Mouse (Mus musculus) limb, embryonic 12.5 days (tissue): Measurements from ENCODE around the gene Unk. TPM values are rescaled to one million over a fixed set of nuclear protein-coding genes. Genes with fewer than 3 reads are reported as not detected.

Experiments used
- ATAC-seq: fragments of 200-750 bp; cut with Nextera tagmentation; 2 replicates; pipeline ENCODE4 v1.8.0; 2017; ENCODE audit warnings: low read depth, moderate TSS enrichment; ENCODE audit not compliant: insufficient number of reproducible peaks, insufficient read depth, low FRiP score, low TSS enrichment
- H3K27ac ChIP-seq: fragments of 300-500 bp; sonication (generic); 2 replicates; pipeline ENCODE4 v1.5.1; 2016; ENCODE audit warnings: mild to moderate bottlenecking, moderate library complexity
- H3K27me3 ChIP-seq: fragments of 300-500 bp; sonication (generic); 2 replicates; pipeline ENCODE4 v1.6.1; 2016; ENCODE audit warnings: mild to moderate bottlenecking, moderate library complexity
- H3K36me3 ChIP-seq: fragments of 300-500 bp; sonication (generic); 2 replicates; pipeline ENCODE4 v1.6.1; 2016; ENCODE audit warnings: mild to moderate bottlenecking, moderate library complexity
- H3K4me1 ChIP-seq: fragments of 300-500 bp; sonication (generic); replicated peaks from 2 replicates; pipeline ENCODE4 v1.6.1; 2016
- H3K4me2 ChIP-seq: fragments of 300-500 bp; sonication (generic); 2 replicates; pipeline ENCODE4 v1.6.1; 2016; ENCODE audit warnings: mild to moderate bottlenecking, moderate library complexity
- H3K4me3 ChIP-seq: fragments of 300-500 bp; sonication (generic); replicated peaks from 2 replicates; pipeline ENCODE4 v1.5.1; 2016; ENCODE audit warnings: mild to moderate bottlenecking
- H3K9ac ChIP-seq: fragments of 300-500 bp; sonication (generic); replicated peaks from 2 replicates; pipeline ENCODE4 v1.6.1; 2016; ENCODE audit warnings: mild to moderate bottlenecking, moderate library complexity
- H3K9me3 ChIP-seq: fragments of 300-500 bp; sonication (generic); 2 replicates; pipeline ENCODE4 v1.6.1; 2016; ENCODE audit warnings: mild to moderate bottlenecking, moderate library complexity
- WGBS: fragments of 180-500 bp; shearing (Covaris S2); methylation state at CpG from one replicate; pipeline ENCODE4 v1.1.7; 2016; 5-methylcytosine and 5-hydroxymethylcytosine counted together
- polyA plus RNA-seq: library from polyadenylated mRNA; unstranded; fragments of >200 nt; fragmentation: Nextera tagmentation; extraction: Ambion mirVana; gene quantifications from 2 replicates; pipeline ENCODE4 v1.2.1, GENCODE M21; 2016

The Unk gene
- polyA plus RNA-seq, 1 experiment from 2014 or later: 50.0 TPM

DNA sequence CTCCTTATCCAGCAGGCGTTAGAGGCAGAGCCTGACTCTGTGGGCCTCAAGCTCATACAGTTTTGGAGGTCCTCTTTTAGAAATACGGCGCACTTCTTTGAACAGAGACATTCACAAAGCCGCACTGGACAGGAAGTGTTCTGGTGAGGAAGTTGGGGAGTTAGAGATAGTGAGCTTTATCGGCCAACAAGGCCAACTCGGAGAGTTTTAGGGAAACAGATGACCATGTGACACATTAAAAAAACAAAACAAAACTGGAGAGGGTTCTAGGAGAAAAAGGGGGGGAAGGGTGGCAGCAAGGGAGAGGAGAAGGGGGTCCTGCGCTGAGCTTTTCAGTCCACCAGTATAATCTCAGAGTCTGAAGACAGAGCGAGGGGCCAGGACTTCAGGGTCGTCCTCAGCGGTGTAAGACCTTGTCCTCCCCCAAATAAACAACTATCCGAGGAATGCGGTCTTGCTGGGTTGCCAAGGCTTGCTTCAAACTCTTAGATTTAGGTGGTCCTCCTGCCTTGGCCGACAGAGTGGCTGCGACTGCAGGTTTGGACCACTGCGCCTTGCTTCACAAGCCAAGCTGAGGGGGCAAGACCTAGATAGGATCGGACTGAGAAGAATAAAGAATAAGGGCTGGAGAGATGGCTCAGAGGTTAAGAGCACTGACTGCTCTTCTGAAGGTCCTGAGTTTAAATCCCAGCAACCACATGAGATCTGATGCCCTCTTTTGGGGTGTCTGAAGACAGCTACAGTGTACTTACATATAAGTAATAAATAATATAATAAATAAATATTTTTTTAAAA is 63.8 kb downstream of the Unk start:
- WGBS: 66% methylated on average over 16 of the region's 16 CpGs
- no peak overlapping the region for H3K4me3 ChIP-seq
- no peak overlapping the region for H3K9ac ChIP-seq
- H3K27me3 ChIP-seq: no peaks in the 10 kb centered on the region
- ATAC-seq: no peak
- no peaks in the 10 kb centered on the region for H3K4me1 ChIP-seq
- no peaks in the 10 kb centered on the region for H3K36me3 ChIP-seq
- peaks cover 7% of the 10 kb centered on the region; the same call in 1 of the 2 replicates for H3K9me3 ChIP-seq
- no peak overlapping the region for H3K4me2 ChIP-seq
- no peak overlapping the region for H3K27ac ChIP-seq

DNA sequence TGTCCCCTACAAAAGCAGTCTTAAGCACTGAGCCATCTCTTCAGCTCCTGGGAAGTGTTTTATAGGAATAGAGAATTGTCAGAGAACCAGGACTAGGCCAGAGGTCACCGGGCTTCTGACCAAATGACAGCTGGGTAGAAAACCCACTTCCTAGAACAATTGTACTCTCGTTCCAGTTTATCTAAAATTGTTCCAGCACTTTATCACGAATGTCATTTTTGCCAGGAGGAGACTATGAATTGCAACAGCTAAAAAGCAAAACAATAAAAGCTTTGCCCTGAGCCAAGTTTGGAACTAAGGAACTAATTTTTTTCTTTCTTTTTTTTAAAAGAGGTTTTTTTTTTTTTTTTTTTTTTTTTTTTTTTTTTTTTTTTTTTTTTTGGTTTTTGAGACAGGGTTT is 65.5 kb downstream of the Unk start:
- Histone ChIP-seq H3K27me3 (no peaks in the 10 kb centered on the region), H3K9ac (no peak overlapping the region), H3K27ac (no peak overlapping the region), H3K4me3 (no peak overlapping the region), H3K36me3 (no peaks in the 10 kb centered on the region), H3K9me3 (peaks cover 7% of the 10 kb centered on the region; the same call in 1 of the 2 replicates), H3K4me2 (no peak overlapping the region), H3K4me1 (peaks cover 3% of the 10 kb centered on the region; the same call in 1 of the 2 replicates)
- 77% methylated on average over 3 of the region's 3 CpGs for WGBS
- no peak for ATAC-seq

DNA sequence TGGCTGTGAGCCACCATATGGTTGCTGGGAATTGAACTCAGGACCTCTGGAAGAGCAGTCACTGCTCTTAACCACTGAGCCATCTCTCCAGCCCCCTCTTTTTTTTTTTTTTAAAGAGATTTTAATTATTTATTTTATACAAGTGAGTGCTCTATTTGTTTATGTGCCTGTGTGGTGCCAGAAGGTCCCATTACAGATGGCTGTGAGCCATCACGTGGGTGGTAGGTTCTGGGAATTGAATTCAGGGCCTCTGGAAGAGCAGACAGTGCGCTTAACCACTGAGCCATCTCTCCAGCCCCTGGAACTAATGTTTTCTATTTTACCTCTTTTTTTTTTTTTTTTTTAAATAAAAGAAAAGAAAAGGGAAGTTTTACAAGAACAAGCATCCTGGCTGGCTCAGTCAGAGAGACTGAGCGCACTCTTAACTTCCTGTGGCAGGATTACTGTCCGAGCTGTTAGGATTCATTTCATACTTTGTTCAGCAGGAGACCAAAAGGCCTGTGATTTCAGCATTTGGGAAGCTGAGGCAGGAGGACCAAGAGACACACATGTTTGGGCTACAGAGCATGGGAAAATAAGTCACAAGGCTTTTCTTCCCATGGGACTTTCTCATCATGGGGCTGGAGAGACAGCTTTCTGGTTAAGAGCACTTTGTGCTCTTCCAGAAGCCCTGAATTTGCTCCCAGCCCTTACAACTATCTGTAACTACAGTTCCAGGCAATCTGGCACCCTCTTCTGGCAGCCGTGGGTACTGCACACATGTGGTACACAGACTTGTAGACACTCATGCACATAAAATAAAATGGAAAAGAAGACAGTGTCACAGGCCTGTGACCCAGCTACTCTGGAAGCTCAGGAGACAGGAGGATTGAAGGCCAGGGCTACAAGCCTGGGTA is 66.3 kb downstream of the Unk start:
- Histone ChIP-seq H3K27me3 (no peaks in the 10 kb centered on the region), H3K4me1 (peaks cover 10% of the 10 kb centered on the region; the same call in 1 of the 2 replicates), H3K9ac (no peak overlapping the region), H3K36me3 (no peaks in the 10 kb centered on the region), H3K9me3 (peaks cover 7% of the 10 kb centered on the region; the same call in 1 of the 2 replicates), H3K27ac (no peak overlapping the region), H3K4me3 (no peak overlapping the region), H3K4me2 (no peak overlapping the region)
- no peak for ATAC-seq
- 95% methylated on average over 5 of the region's 5 CpGs for WGBS

DNA sequence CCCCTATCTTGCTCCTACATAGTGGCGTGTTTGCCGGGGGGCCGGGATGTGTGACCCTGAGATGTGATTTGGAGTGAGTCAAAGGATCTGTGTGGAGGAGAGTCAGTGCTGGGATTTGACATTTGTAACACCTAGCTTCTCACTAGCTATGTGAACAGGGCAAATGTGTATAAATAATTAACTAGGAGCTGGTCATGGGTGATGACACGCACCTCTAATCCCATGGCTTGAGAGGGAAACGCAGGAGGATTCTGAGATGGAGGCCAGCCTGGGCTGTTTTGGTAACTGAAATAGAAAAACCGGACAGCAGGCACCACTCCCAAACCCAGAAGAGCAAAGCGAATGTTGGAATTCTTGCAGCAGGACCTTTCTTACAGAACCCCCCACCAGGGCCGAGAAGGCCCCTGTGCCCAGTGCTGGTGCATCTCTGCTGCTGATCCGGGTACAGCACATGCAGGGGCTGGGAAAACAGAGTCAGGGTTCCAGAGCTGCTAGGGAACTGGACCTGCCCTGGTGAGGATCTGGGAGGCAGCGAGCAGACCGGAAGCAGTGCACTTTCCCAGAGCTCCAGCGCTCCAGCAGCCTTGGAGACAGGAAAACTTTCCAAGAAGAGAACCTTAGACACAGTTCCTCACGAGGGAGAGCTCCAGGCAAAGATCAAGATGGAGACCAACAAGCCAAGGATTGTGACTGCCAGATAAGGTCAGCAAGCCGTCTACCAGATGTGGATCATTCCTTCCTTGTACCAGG is 68.8 kb downstream of the Unk start:
- WGBS: 73% methylated on average over 14 of the region's 14 CpGs
- no peak overlapping the region for H3K27ac ChIP-seq
- ATAC-seq: no peak

DNA sequence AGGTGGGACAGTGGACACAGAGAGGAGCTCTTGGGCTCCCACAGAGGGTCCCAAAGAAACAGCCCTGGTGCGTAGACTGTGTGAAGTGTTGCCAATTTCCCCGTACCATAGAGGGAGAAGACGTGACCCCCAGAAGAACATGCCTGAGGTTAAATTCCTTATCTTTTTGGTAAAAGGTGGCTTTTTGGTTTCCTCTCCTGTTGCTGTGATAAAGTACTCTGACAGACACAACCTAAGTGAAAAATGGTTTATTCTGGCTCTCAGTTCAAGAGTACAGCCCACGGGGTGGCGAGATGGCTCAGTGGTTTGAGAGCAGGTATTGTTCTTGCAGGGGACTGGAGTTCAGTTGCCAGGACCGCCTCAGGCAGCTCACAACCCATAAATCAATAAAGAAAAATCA is 69.3 kb downstream of the Unk start:
- H3K27ac ChIP-seq: no peak overlapping the region
- WGBS: 85% methylated on average over 6 of the region's 6 CpGs
- no peak for ATAC-seq
- no peak overlapping the region for H3K4me2 ChIP-seq
- peaks cover 7% of the 10 kb centered on the region; the same call in 1 of the 2 replicates for H3K9me3 ChIP-seq
- no peaks in the 10 kb centered on the region for H3K36me3 ChIP-seq
- H3K4me1 ChIP-seq: peaks cover 36% of the 10 kb centered on the region
- no peak overlapping the region for H3K4me3 ChIP-seq
- no peak overlapping the region for H3K9ac ChIP-seq
- no peaks in the 10 kb centered on the region for H3K27me3 ChIP-seq

More for the DNA sequence above, 68.8 kb downstream of the Unk start:
- Histone ChIP-seq H3K9ac (no peak overlapping the region), H3K9me3 (peaks cover 7% of the 10 kb centered on the region; the same call in 1 of the 2 replicates), H3K4me1 (peaks cover 30% of the 10 kb centered on the region), H3K27me3 (no peaks in the 10 kb centered on the region), H3K36me3 (no peaks in the 10 kb centered on the region), H3K4me3 (no peak overlapping the region), H3K4me2 (no peak overlapping the region)

DNA sequence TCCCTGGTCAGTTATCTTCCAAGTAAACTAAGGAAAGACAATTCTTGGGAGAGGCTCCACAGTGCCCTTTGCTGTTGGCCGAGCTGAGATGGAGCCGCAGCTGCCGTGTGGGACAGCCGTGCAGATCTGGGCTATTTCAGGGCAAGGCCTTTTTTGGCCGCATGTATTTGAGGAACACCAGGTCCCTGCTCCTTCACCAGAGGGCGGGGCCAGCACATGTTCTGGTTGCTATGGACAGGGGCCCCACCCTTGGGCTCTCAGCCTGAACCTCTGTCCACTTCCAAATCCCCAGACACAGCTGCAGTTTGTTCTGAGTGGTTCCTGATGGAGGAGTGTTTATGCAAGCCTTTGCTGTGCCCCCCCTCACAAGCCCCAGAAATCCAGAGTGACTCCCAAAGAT is 70.3 kb downstream of the Unk start:
- peaks cover 4% of the 10 kb centered on the region; the same call in 1 of the 2 replicates for H3K27me3 ChIP-seq
- ATAC-seq: no peak
- WGBS: 74% methylated on average over 6 of the region's 6 CpGs
- no peak overlapping the region for H3K4me3 ChIP-seq
- 0 out of 2 replicates have a peak overlapping the region, but pooled peaks have one; percentile 87 for H3K27ac ChIP-seq
- H3K4me2 ChIP-seq: no peak overlapping the region
- H3K4me1 ChIP-seq: peaks cover 39% of the 10 kb centered on the region
- no peak overlapping the region for H3K9ac ChIP-seq
- H3K36me3 ChIP-seq: no peaks in the 10 kb centered on the region
- H3K9me3 ChIP-seq: peaks cover 7% of the 10 kb centered on the region; the same call in 1 of the 2 replicates

DNA sequence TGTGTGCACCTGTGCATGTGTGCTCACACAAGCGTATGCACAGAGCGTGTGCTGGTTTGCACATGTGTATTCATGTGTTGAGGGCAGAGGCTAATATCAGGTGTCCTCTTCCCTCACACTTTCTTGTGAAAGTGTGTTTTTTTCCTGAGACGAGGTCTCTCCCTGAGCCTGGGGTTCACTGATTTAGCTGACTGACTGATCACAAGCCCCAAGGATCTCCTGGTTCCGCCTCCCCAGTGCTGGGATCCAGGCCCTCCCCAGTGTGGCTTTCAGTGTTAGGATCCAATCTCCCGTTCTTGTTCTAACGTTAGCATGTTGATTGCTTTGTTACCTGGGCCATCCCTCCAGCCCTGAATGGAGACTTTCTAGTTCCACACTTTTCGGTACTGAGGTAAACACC is 70.7 kb downstream of the Unk start:
- Histone ChIP-seq H3K9ac (no peak overlapping the region), H3K4me1 (peaks cover 41% of the 10 kb centered on the region), H3K4me3 (no peak overlapping the region), H3K9me3 (peaks cover 7% of the 10 kb centered on the region; the same call in 1 of the 2 replicates), H3K27ac (peak overlapping the region; percentile 87; the same call in 1 of the 2 replicates), H3K4me2 (no peak overlapping the region), H3K27me3 (peaks cover 8% of the 10 kb centered on the region), H3K36me3 (no peaks in the 10 kb centered on the region)
- WGBS: 81% methylated on average over 7 of the region's 7 CpGs
- ATAC-seq: no peak

DNA sequence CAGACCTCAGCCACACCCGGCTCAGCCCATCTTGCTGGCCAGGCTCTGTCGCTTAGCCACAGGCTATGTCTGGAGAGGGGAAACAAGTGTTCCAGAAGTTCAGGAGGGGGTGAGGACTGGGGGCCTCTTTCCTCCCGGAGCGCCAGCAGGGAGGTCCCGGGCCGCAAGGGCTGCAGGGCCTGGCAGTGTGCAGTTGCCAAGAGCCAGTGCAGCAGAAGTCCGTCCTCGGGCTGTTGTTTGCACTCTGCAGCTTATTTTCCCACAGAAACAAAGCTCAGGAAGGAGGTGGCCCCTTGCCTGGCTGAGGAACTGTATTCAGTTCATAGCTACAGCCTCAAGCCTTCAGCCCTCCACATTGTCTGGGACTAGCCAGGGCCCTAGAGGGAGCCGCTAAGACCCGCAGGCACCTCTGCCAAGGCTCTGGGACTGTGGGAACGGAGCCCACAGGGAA is 71.8 kb downstream of the Unk start:
- H3K4me3 ChIP-seq: no peak overlapping the region
- ATAC-seq: no peak
- no peak overlapping the region for H3K4me2 ChIP-seq
- peak overlapping the region; percentile 87 for H3K27ac ChIP-seq
- H3K27me3 ChIP-seq: peaks cover 19% of the 10 kb centered on the region
- H3K9me3 ChIP-seq: peaks cover 2% of the 10 kb centered on the region; the same call in 1 of the 2 replicates
- 49% methylated on average over 11 of the region's 11 CpGs for WGBS
- H3K4me1 ChIP-seq: peaks cover 52% of the 10 kb centered on the region
- H3K36me3 ChIP-seq: no peaks in the 10 kb centered on the region
- peak overlapping the region; percentile 42 for H3K9ac ChIP-seq

DNA sequence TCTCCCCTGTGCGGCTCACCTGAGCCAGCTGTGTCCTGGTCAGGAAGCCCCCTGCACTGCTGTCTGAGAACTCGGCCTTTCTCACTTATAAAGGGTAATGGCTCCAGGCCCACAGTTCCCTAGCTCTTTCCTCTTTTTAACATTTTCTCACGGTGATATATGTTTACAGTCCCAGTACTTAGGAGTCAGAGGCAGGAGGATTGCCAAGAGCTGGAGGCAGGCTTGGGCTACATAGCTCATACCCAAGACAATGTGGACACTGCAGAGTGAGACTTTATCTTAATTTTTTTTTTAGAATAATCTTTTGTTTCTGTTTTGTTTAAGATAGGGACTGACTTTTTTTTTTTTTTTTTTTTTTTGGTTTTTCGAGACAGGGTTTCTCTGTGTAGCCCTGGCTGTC is 72.3 kb downstream of the Unk start:
- H3K36me3 ChIP-seq: no peaks in the 10 kb centered on the region
- H3K4me3 ChIP-seq: no peak overlapping the region
- no peak overlapping the region for H3K9ac ChIP-seq
- H3K4me1 ChIP-seq: peaks cover 57% of the 10 kb centered on the region
- H3K9me3 ChIP-seq: no peaks in the 10 kb centered on the region
- ATAC-seq: no peak
- H3K27ac ChIP-seq: peak overlapping the region; percentile 87
- H3K27me3 ChIP-seq: peaks cover 24% of the 10 kb centered on the region
- H3K4me2 ChIP-seq: no peak overlapping the region
- WGBS: 57% methylated on average over 3 of the region's 4 CpGs

DNA sequence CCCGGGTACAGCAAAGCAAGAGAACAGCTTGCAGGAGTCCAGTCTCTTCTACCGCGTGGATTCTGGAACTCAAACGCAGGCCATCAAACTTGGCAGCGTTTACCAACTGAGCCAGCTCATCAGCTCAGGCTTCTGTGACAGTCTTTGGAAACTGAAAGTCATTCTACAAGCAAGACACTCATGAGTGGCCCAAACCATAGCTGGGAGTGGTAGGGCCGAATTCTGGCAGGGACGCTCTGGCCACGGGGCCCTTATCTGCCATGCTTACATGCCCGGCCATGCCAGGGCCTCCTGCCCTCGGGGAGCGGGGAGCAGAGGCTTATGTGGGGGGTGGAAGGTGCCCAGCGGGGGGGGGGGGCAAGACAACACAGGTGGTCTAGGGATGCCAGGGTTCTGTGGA is 73.5 kb downstream of the Unk start:
- Histone ChIP-seq H3K9me3 (no peaks in the 10 kb centered on the region), H3K27me3 (peaks cover 35% of the 10 kb centered on the region), H3K4me2 (0 out of 2 replicates have a peak overlapping the region, but pooled peaks have one; percentile 31), H3K4me1 (peaks cover 67% of the 10 kb centered on the region), H3K36me3 (no peaks in the 10 kb centered on the region), H3K27ac (peak overlapping the region; percentile 83), H3K4me3 (no peak overlapping the region), H3K9ac (no peak overlapping the region; the same call in 1 of the 2 replicates)
- ATAC-seq: no peak
- WGBS: 79% methylated on average over 12 of the region's 12 CpGs
